27 mouse cellular contexts compared by ENCODE assay signal in genomic region chr17:78619981-78620380, GRCm38 (mm10).
DNase-seq lines count a peak whose midpoint lies in the region; ATAC-seq and TF ChIP-seq lines count a peak whose summit lies in the region.
"Had no signal": no experiment of that assay in that cellular context is flagged by ENCODE, and none has a peak within 500 bp of the region (broad histone marks: within the 10 kb centered on the region; RNA-seq: fewer than 3 reads in every experiment).

No protein-coding gene starts in this region.

- WGBS in heart, adult 2 months: 80% methylated on average over 7 of the region's 7 CpGs
- 80% methylated on average over 7 of the region's 7 CpGs for WGBS in liver, postnatal 0 days (ENCODE audit: insufficient replicate concordance)
- WGBS in liver, embryonic 12.5 days (ENCODE audit: insufficient replicate concordance): 63% methylated on average over 7 of the region's 7 CpGs

- intact Hi-C loops in heart, adult 2 months (cut with DNase I): no loop called here

- no peak for TF ChIP-seq EP300 in heart, adult 2 months (IDR thresholded peaks at IDR 0.05; ENCODE audit: insufficient read depth, low read depth, low read length)
- TF ChIP-seq EP300 in liver, postnatal 0 days (IDR thresholded peaks at IDR 0.05; ENCODE audit: low read depth): no peak

- DNase-seq in heart, adult 11 months: peak; percentile 81
- DNase-seq in heart, adult 2 months: no peak
- peak; percentile 4 for DNase-seq in liver, postnatal 0 days
- DNase-seq: adrenal gland, adult 8-10 months; adrenal gland, postnatal 14 days; adrenal gland, postnatal 36 days; B cell, adult 2 months; cerebellum, adult 11-12 months; cerebellum, adult 2 months; cerebellum, adult 9-10 months; cerebellum, postnatal 10 days; cerebellum, postnatal 25 days; embryo, embryonic 11 days had no signal

- no peak overlapping the region for H3K4me3 ChIP-seq in heart, adult 2 months
- H3K4me3 ChIP-seq in liver, postnatal 0 days (ENCODE audit: low read depth, low read length): no peak overlapping the region
- no peak overlapping the region for H3K4me3 ChIP-seq in liver, embryonic 12.5 days
- no peak overlapping the region for H3K4me3 ChIP-seq in cortical plate, adult 2 months (ENCODE audit: insufficient read depth, low read length)
- H3K4me3 ChIP-seq: embryonic facial prominence, embryonic 13.5 days; embryonic facial prominence, embryonic 15.5 days; erythroblast, embryonic 14.5 days; forebrain, embryonic 10.5 days; forebrain, embryonic 12.5 days had no signal

- TF ChIP-seq POLR2A in heart, adult 2 months (IDR thresholded peaks at IDR 0.05; ENCODE audit: insufficient read depth, low read depth, low read length): no peak
- TF ChIP-seq POLR2A in cortical plate, adult 2 months (IDR thresholded peaks at IDR 0.05; ENCODE audit: extremely low read depth, insufficient read depth, low read length): no peak

- H3K4me1 ChIP-seq in heart, adult 2 months (ENCODE audit: control insufficient read depth, insufficient read depth, low read length): no peaks in the 10 kb centered on the region
- H3K4me1 ChIP-seq in liver, postnatal 0 days (ENCODE audit: insufficient read depth): no peaks in the 10 kb centered on the region
- no peaks in the 10 kb centered on the region for H3K4me1 ChIP-seq in liver, embryonic 12.5 days
- H3K4me1 ChIP-seq in cortical plate, adult 2 months (ENCODE audit: control insufficient read depth, insufficient read depth, low read length): peaks cover 4% of the 10 kb centered on the region
- H3K4me1 ChIP-seq: embryonic facial prominence, embryonic 13.5 days; embryonic facial prominence, embryonic 15.5 days; forebrain, embryonic 10.5 days; forebrain, embryonic 12.5 days had no signal

- TF ChIP-seq CTCF in heart, adult 2 months (IDR thresholded peaks at IDR 0.05): no peak
- no peak for TF ChIP-seq CTCF in liver, postnatal 0 days (IDR thresholded peaks at IDR 0.05; ENCODE audit: low read depth)
- TF ChIP-seq CTCF in cortical plate, adult 2 months (IDR thresholded peaks at IDR 0.05; ENCODE audit: extremely low read depth, insufficient read depth, low read length): no peak

- H3K9ac ChIP-seq in heart, adult 2 months (ENCODE audit: low read depth, low read length): no peak overlapping the region
- H3K9ac ChIP-seq in liver, postnatal 0 days (replicated peaks): no peak overlapping the region
- no peak overlapping the region for H3K9ac ChIP-seq in liver, embryonic 12.5 days
- H3K9ac ChIP-seq: embryonic facial prominence, embryonic 13.5 days; embryonic facial prominence, embryonic 15.5 days; forebrain, embryonic 12.5 days had no signal

- no peaks in the 10 kb centered on the region for H3K79me2 ChIP-seq in heart, adult 2 months (replicated peaks; ENCODE audit: control insufficient read depth, insufficient read depth, low read length)

- H3K36me3 ChIP-seq in heart, adult 2 months (ENCODE audit: control insufficient read depth, insufficient read depth, low read length): no peaks in the 10 kb centered on the region
- H3K36me3 ChIP-seq in liver, postnatal 0 days (replicated peaks; ENCODE audit: insufficient read depth, low read length): no peaks in the 10 kb centered on the region
- no peaks in the 10 kb centered on the region for H3K36me3 ChIP-seq in liver, embryonic 12.5 days
- H3K36me3 ChIP-seq: embryonic facial prominence, embryonic 13.5 days; embryonic facial prominence, embryonic 15.5 days; forebrain, embryonic 10.5 days; forebrain, embryonic 12.5 days; G1E had no signal

- no peak overlapping the region for H3K27ac ChIP-seq in heart, adult 2 months
- H3K27ac ChIP-seq in liver, postnatal 0 days (ENCODE audit: low read depth): no peak overlapping the region
- H3K27ac ChIP-seq in liver, embryonic 12.5 days: no peak overlapping the region
- H3K27ac ChIP-seq in cortical plate, adult 2 months (ENCODE audit: insufficient read depth, low read length): peak overlapping the region; percentile 62; the same call in 1 of the 2 replicates
- H3K27ac ChIP-seq: embryonic facial prominence, embryonic 13.5 days; embryonic facial prominence, embryonic 15.5 days; forebrain, embryonic 10.5 days; forebrain, embryonic 12.5 days had no signal

- no peak overlapping the region for H3K4me2 ChIP-seq in liver, postnatal 0 days (ENCODE audit: low read depth, low read length)
- H3K4me2 ChIP-seq in liver, embryonic 12.5 days: no peak overlapping the region
- H3K4me2 ChIP-seq: embryonic facial prominence, embryonic 13.5 days; embryonic facial prominence, embryonic 15.5 days; forebrain, embryonic 12.5 days had no signal

- ATAC-seq in liver, postnatal 0 days: no peak
- no peak for ATAC-seq in liver, embryonic 12.5 days
- ATAC-seq: activated CD4-positive, CD25-positive, alpha-beta regulatory T cell, adult 4 months; CD4-positive, CD25-positive, alpha-beta regulatory T cell, adult 4 months; forebrain, embryonic 14.5 days; forebrain, embryonic 16.5 days; Patski had no signal

- H3K27me3 ChIP-seq in heart, adult 2 months (ENCODE audit: control insufficient read depth, insufficient read depth, low read length): no peaks in the 10 kb centered on the region
- no peaks in the 10 kb centered on the region for H3K27me3 ChIP-seq in liver, postnatal 0 days (ENCODE audit: insufficient read depth, low read length)
- no peaks in the 10 kb centered on the region for H3K27me3 ChIP-seq in liver, embryonic 12.5 days (replicated peaks)
- H3K27me3 ChIP-seq: CH12.LX; embryonic facial prominence, embryonic 13.5 days; embryonic facial prominence, embryonic 15.5 days; forebrain, embryonic 12.5 days; Patski had no signal

- H3K9me3 ChIP-seq in liver, postnatal 0 days (ENCODE audit: low read length): no peaks in the 10 kb centered on the region
- no peaks in the 10 kb centered on the region for H3K9me3 ChIP-seq in liver, embryonic 12.5 days (replicated peaks)
- H3K9me3 ChIP-seq: embryonic facial prominence, embryonic 13.5 days; embryonic facial prominence, embryonic 15.5 days; forebrain, embryonic 12.5 days; G1E had no signal

Comparison
In these comparisons a context has a peak if more than half of its experiments do, and no peak if none do; other contexts are left out.
1. DNase-seq: peak in heart, adult 11 months (single experiment) and liver, postnatal 0 days (single experiment); none in heart, adult 2 months (0 of 2).